Mouse (Mus musculus) midbrain, embryonic 11.5 days (tissue): ENCODE data around the gene Gm7073. TPM values are rescaled to one million over a fixed set of nuclear protein-coding genes. Genes with fewer than 3 reads are reported as not detected.

Source experiments
- ATAC-seq: fragments of 200-750 bp; cut with Nextera tagmentation; 2 replicates; pipeline ENCODE4 v1.8.0; 2017; ENCODE audit warnings: moderate TSS enrichment, moderate library complexity; ENCODE audit not compliant: low FRiP score
- DNase-seq: peaks from one replicate; pipeline ENCODE4 v3.0.0; 2015; ENCODE audit warnings: low spot score; ENCODE audit errors: missing footprints
- H3K27ac ChIP-seq: fragments of 300-500 bp; sonication (generic); 2 replicates; pipeline ENCODE4 v1.5.1; 2014; ENCODE audit warnings: low read depth, low read length
- H3K27me3 ChIP-seq: fragments of 300-500 bp; sonication (generic); 2 replicates; pipeline ENCODE4 v1.6.1; 2014; ENCODE audit warnings: mild to moderate bottlenecking, low read length, moderate library complexity, mixed read lengths; ENCODE audit not compliant: control insufficient read depth, insufficient read depth
- H3K36me3 ChIP-seq: fragments of 300-500 bp; sonication (generic); 2 replicates; pipeline ENCODE4 v1.6.1; 2014; ENCODE audit warnings: mild to moderate bottlenecking, low read length, moderate library complexity, mixed read lengths; ENCODE audit not compliant: control insufficient read depth, insufficient read depth
- H3K4me1 ChIP-seq: fragments of 300-500 bp; sonication (generic); 2 replicates; pipeline ENCODE4 v1.6.1; 2014; ENCODE audit warnings: low read length; ENCODE audit not compliant: control insufficient read depth, insufficient read depth
- H3K4me2 ChIP-seq: fragments of 300-500 bp; sonication (generic); 2 replicates; pipeline ENCODE4 v1.6.1; 2014; ENCODE audit warnings: mild to moderate bottlenecking, moderate library complexity
- H3K4me3 ChIP-seq: fragments of 300-500 bp; sonication (generic); 2 replicates; pipeline ENCODE4 v1.5.1; 2014; ENCODE audit warnings: low read depth, low read length
- H3K9ac ChIP-seq: fragments of 300-500 bp; sonication (generic); 2 replicates; pipeline ENCODE4 v1.6.1; 2014; ENCODE audit warnings: low read length
- H3K9me3 ChIP-seq: fragments of 300-500 bp; sonication (generic); 2 replicates; pipeline ENCODE4 v1.6.1; 2016; ENCODE audit warnings: low read length; ENCODE audit not compliant: control insufficient read depth
- WGBS: fragments of 180-500 bp; shearing (Covaris S2); extraction: QIAGEN DNeasy Blood & Tissue Kit; methylation state at CpG from one replicate; pipeline ENCODE4 v1.1.7; 2014; 5-methylcytosine and 5-hydroxymethylcytosine counted together
- microRNA counts: library from miRNA; unstranded; fragments of <30 nt; microRNA quantifications from one replicate; lab custom pipeline; 2015
- microRNA-seq: library from miRNA; unstranded; fragments of <30 nt; microRNA quantifications from one replicate; pipeline ENCODE4, GENCODE M21; 2017
- polyA plus RNA-seq: library from polyadenylated mRNA; unstranded; fragments of >200 nt; fragmentation: Nextera tagmentation; extraction: Ambion mirVana; gene quantifications from 2 replicates; pipeline ENCODE4 v1.2.1, GENCODE M21; 2014

The Gm7073 gene
- polyA plus RNA-seq, 1 experiment from 2014 or later: not detected

DNA sequence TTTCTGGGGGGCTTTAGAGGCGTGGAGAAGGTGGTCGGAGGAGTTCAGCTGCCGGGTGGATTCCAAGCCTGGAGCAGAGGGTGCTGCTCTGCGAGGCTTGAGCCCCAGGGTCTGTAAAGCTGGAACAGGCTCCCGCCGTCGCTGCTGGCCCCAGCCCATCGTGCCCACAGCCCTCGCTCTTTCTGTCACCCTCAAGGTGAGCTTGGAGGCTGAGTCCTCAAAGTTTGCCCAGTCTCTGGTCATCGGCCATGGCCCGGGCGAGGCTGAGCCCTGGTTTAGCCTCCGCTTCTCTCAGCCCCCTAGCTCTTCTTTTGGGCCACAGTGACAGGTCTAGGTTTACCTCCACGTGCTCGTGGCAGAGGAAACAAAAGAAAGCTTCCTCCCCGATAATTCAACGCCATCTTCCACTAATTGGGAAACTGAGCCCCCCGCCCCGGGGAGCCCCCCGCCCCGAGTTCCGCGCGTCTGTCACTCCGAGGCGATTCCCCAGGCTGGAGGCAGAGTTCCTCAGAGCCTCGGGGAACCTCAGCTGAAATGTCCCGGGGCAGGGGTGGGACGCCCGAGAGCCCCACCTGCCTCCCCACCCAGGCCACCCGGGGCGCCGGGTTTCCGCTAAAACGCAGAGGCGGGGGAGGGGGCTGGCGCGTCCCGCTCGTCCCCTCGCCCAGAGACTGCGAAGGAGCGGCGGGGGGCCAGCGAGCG, 135.8 kb downstream of the Gm7073 start:
- ATAC-seq: no peak; the same call in 1 of the 2 replicates
- WGBS: 22% methylated on average over 38 of the region's 46 CpGs

GRCm38 (mm10) chrX:60394292-60394691, 144.8 kb downstream of the Gm7073 start:
- Histone ChIP-seq H3K27me3 (no peaks in the 10 kb centered on the region), H3K4me3 (no peak overlapping the region), H3K4me1 (no peaks in the 10 kb centered on the region), H3K9ac (no peak overlapping the region), H3K4me2 (no peak overlapping the region), H3K36me3 (no peaks in the 10 kb centered on the region), H3K27ac (no peak overlapping the region), H3K9me3 (no peaks in the 10 kb centered on the region)
- WGBS: 77% methylated on average over 4 of the region's 4 CpGs
- ATAC-seq (no peak), DNase-seq (no peak)

More for the DNA sequence above, 135.8 kb downstream of the Gm7073 start:
- Histone ChIP-seq H3K27ac (no peak overlapping the region), H3K36me3 (no peaks in the 10 kb centered on the region), H3K4me1 (0 out of 2 replicates have a peak, but pooled peaks cover 5% of the 10 kb centered on the region), H3K4me2 (peak overlapping the region; percentile 56), H3K4me3 (peak overlapping the region; percentile 65), H3K9ac (peak overlapping the region; percentile 91), H3K27me3 (no peaks in the 10 kb centered on the region), H3K9me3 (no peaks in the 10 kb centered on the region)
- peak; percentile 91 for DNase-seq

DNA sequence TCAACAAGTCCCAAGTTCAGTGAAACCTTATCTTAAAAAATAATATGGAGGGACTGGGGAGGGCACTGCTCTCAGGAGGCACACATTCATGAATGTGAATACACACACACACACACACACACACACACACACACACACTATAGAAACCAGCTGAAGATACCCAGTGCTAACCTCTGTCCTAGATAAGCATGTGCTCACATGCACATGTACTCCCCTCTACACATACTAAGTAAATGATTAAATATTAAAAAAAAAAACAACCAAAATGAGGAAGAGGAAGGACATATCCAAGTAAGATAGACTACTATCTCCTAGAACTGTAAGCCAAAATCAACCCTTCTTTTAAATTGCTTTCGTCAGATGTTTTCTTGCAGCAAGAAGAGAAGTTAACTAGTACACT, 152.2 kb downstream of the Gm7073 start:
- no peak for ATAC-seq
- WGBS: 88% methylated on average over 1 of the region's 1 CpGs
- no peak overlapping the region for H3K27ac ChIP-seq

More for the DNA sequence above, 152.2 kb downstream of the Gm7073 start:
- no peaks in the 10 kb centered on the region for H3K4me1 ChIP-seq
- no peaks in the 10 kb centered on the region for H3K9me3 ChIP-seq
- no peak for DNase-seq
- H3K27me3 ChIP-seq: no peaks in the 10 kb centered on the region
- no peak overlapping the region for H3K9ac ChIP-seq
- no peaks in the 10 kb centered on the region for H3K36me3 ChIP-seq
- H3K4me2 ChIP-seq: no peak overlapping the region
- H3K4me3 ChIP-seq: no peak overlapping the region

MicroRNAs within 50 kb of the gene (microRNA counts, 519-probe panel; counts per million panel counts)
- not detected for microRNA mmu-miR-505 (lab: Ali Mortazavi, UCI)

Small RNA genes within 50 kb of the gene (microRNA-seq; reads per million reads assigned to microRNA genes)
- gene Mir505: 380 reads per million, percentile 69 among the genes with 10 or more reads in this experiment

Other genes with a start within 250 kb of the Gm7073 start
- gene Atp11c, start 53.4 kb upstream of the Gm7073 start, polyA plus RNA-seq: 15.6 and 17.7 TPM in 2 replicates